Mouse (Mus musculus) megakaryocyte-erythroid progenitor cell, adult 5-6 weeks (primary cell): ENCODE results near the gene Ano1. TPM values are rescaled to one million over a fixed set of nuclear protein-coding genes. Genes with fewer than 3 reads are reported as not detected.

ENCODE experiments used
- ATAC-seq: replicated peaks from 2 replicates; pipeline ENCODE4 v1.8.0; 2016; ENCODE audit warnings: mild to moderate bottlenecking, inconsistent platforms; ENCODE audit not compliant: severe bottlenecking, poor library complexity, low FRiP score, low TSS enrichment
- total RNA-seq, 2 experiments: library from RNA; stranded (forward) in 1 of 2; stranded (reverse) in 1 of 2; fragments of 200-1000, 215-1000 nt in 1 of 2; fragments of >200 nt in 1 of 2; fragmentation: Nextera tagmentation in 1 of 2; gene quantifications; 2 replicates each; pipeline ENCODE4 v1.2.3; 2014 to 2017

The Ano1 gene
- total RNA-seq, 2 experiments from 2014 or later = not detected

GRCm38 (mm10) chr7:144607862-144608261 lies 143.9 kb downstream of the Ano1 start:
- no peak for ATAC-seq

- ATAC-seq = no peak
Measured at GRCm38 (mm10) chr7:144604735-144605134, 147.0 kb downstream of the Ano1 start.

GRCm38 (mm10) chr7:144604291-144604690 lies 147.5 kb downstream of the Ano1 start:
- ATAC-seq = no peak

GRCm38 (mm10) chr7:144600333-144600900 lies 151.4 kb downstream of the Ano1 start:
- ATAC-seq = no peak

GRCm38 (mm10) chr7:144589508-144589907 lies 162.3 kb downstream of the Ano1 start:
- ATAC-seq = no peak

- ATAC-seq = no peak
Measured at GRCm38 (mm10) chr7:144587291-144587690, 164.5 kb downstream of the Ano1 start.

- no peak for ATAC-seq
Measured at GRCm38 (mm10) chr7:144585648-144586047, 166.1 kb downstream of the Ano1 start.

- no peak for ATAC-seq
Measured at GRCm38 (mm10) chr7:144583619-144584018, 168.2 kb downstream of the Ano1 start.

- peak; percentile 76 for ATAC-seq
Measured at GRCm38 (mm10) chr7:144582284-144582980, 169.3 kb downstream of the Ano1 start, which contains the start of gene Fadd. TSS of gene Fadd (minus strand) at chr7:144582463.

GRCm38 (mm10) chr7:144581559-144582283 lies 170.1 kb downstream of the Ano1 start:
- peak; percentile 79 for ATAC-seq

- ATAC-seq = no peak
Measured at GRCm38 (mm10) chr7:144577876-144578275, 173.9 kb downstream of the Ano1 start.

- no peak for ATAC-seq
Measured at GRCm38 (mm10) chr7:144572234-144572633, 179.5 kb downstream of the Ano1 start.

- no peak for ATAC-seq
Measured at GRCm38 (mm10) chr7:144571598-144571997, 180.2 kb downstream of the Ano1 start.

GRCm38 (mm10) chr7:144569428-144569827 lies 182.3 kb downstream of the Ano1 start:
- no peak for ATAC-seq

GRCm38 (mm10) chr7:144568091-144568490 lies 183.7 kb downstream of the Ano1 start:
- no peak for ATAC-seq

GRCm38 (mm10) chr7:144566921-144567682 lies 184.7 kb downstream of the Ano1 start:
- ATAC-seq = no peak

- no peak for ATAC-seq
Measured at GRCm38 (mm10) chr7:144563456-144564155, 188.2 kb downstream of the Ano1 start.

GRCm38 (mm10) chr7:144562016-144562415 lies 189.8 kb downstream of the Ano1 start:
- ATAC-seq = no peak

GRCm38 (mm10) chr7:144560594-144560993 lies 191.2 kb downstream of the Ano1 start:
- no peak for ATAC-seq
